Mouse (Mus musculus) mammary gland, adult 2 months (tissue): ENCODE results near the gene Hist1h2ba. TPM values are rescaled to one million over a fixed set of nuclear protein-coding genes. Genes with fewer than 3 reads are reported as not detected.

Experiments
- polyA plus RNA-seq: library from polyadenylated mRNA; depleted of rRNA; stranded (reverse); fragments of >200 nt; gene quantifications from 2 replicates; pipeline ENCODE4 v1.2.3, GENCODE M21; 2012; ENCODE audit warnings: low replicate concordance; rRNA removed

Hist1h2ba gene
- polyA plus RNA-seq, result not detected in 2 replicates

DNA sequence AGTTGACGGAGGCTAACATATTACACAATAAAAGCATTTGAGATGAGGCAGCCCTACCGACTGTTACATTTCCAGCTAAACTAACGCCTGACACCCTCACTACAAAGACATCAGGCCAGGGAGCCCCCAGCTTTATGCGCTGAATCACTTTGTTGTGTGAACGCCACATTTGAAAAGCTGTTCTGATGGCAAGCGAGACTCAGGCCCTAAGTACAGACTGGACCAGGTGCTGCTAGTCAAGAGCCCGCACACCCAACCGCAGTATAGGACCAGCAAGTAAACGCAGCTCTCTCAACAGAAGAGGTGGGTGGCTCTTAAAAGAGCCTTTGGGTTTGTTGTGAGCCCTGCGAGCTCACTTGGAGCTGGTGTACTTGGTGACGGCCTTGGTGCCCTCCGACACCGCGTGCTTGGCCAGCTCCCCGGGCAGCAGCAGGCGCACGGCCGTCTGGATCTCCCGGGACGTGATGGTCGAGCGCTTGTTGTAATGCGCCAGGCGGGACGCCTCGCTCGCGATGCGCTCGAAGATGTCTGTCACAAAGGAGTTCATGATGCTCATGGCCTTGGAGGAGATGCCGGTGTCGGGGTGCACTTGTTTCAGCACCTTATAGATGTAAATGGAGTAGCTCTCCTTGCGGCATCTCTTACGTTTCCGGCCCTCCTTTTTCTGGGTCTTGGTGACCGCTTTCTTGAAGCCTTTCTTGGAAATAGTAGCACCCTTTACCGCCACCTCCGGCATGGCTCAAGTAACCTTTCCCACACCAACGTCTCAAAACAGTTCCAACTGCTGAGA lies at the start of gene Hist1h2ba:
Gene Hist1h2ba, minus strand, starts transcription at position 736 of the 790 bp plus-strand sequence.

DNA sequence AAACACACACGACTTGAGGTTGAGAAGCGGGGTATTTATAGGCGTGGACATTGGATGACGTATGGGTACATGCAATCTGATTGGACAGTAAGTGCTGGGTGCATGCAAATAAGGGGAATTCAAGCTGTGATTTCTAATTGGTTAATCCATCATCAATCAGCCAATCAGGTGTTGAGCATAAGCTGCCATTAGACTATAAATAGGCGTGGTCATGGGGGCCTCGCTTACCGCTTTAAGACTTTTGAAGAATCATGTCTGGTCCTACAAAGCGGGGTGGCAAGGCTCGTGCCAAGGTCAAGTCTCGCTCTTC lies 210 bp upstream of the Hist1h2ba start, which contains the start of gene Hist1h2aa:
Gene Hist1h2aa, plus strand, starts transcription at position 252 of the 310 bp plus-strand sequence.

DNA sequence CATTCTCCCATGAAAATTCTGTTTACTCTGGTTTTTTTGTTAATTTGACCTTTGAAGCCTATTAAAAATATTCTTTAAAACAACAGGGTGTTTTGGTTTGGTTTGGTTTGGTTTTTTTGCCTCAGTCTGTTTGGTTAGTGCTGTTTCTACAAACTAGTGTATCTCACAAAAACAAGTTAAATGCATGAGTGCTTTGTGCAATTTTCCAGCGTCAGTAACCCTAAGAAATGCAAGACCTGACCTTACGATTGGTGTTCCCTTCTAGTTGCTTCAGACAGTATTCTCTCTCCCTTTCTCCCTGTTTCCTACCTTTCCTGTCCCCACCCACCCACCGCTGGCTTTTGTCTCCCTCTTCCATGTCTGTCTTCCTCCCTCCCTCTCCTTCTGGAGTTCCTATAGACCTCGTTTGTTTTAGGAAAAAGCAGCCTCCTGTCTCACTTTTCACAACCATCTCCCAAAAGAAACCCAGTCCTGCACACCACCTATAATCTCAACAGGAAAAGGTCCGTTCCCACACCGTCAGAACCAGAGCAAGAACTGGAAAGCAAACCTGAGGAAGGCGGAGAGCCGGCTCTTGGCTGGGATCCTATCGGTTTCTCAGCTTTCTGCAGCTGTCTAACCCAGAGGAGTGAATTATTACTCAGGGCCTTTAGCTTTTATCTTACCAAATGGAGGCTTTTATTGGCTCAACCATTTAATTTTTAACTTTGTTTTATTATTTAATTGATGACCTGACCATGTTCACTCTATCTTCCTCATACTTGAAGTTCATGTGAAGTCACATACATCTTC lies 19.4 kb downstream of the Hist1h2ba start, which contains the start of gene Slc17a4:
Gene Slc17a4, minus strand, starts transcription at position 634 of the 792 bp plus-strand sequence.

Other genes with a start within 250 kb of the Hist1h2ba start
- gene Hist1h2bc, start 250.0 kb downstream of the Hist1h2ba start, polyA plus RNA-seq, result 185 and 224 TPM in 2 replicates
- not detected in 2 replicates for gene Hist1h1t, start 238.3 kb downstream of the Hist1h2ba start, polyA plus RNA-seq
- gene Hist1h4c, start 235.7 kb downstream of the Hist1h2ba start, polyA plus RNA-seq, result 2.4 and 6.0 TPM in 2 replicates
- 28.3 and 37.4 TPM in 2 replicates for gene Hfe, start 223.3 kb downstream of the Hist1h2ba start, polyA plus RNA-seq
- 45.0 and 48.4 TPM in 2 replicates for gene Hist1h1c, start 195.3 kb downstream of the Hist1h2ba start, polyA plus RNA-seq
- gene Hist1h3c, start 188.6 kb downstream of the Hist1h2ba start, polyA plus RNA-seq, result 2.4 and 16.2 TPM in 2 replicates
- gene Hist1h2bb, start 187.4 kb downstream of the Hist1h2ba start, polyA plus RNA-seq, result 3.7 and 13.5 TPM in 2 replicates
- gene Hist1h2ab, start 183.0 kb downstream of the Hist1h2ba start, polyA plus RNA-seq, result 1.0 and 14.9 TPM in 2 replicates
- 4.0 and 16.0 TPM in 2 replicates for gene Hist1h3b, start 181.9 kb downstream of the Hist1h2ba start, polyA plus RNA-seq
- 1.3 and 6.8 TPM in 2 replicates for gene Hist1h4b, start 177.1 kb downstream of the Hist1h2ba start, polyA plus RNA-seq
- gene Hist1h4a, start 172.9 kb downstream of the Hist1h2ba start, polyA plus RNA-seq, result 1.6 and 6.5 TPM in 2 replicates
- 3.1 and 16.8 TPM in 2 replicates for gene Hist1h3a, start 171.8 kb downstream of the Hist1h2ba start, polyA plus RNA-seq
- 0.47 TPM in 1 of 2 replicates, not detected in the other for gene Hist1h1a, start 170.5 kb downstream of the Hist1h2ba start, polyA plus RNA-seq
- 0.10 TPM in 1 of 2 replicates, not detected in the other for gene Trim38, start 164.2 kb downstream of the Hist1h2ba start, polyA plus RNA-seq
- 0.25 TPM in 1 of 2 replicates, not detected in the other for gene Slc17a2, start 127.2 kb downstream of the Hist1h2ba start, polyA plus RNA-seq
- gene Slc17a3, start 94.7 kb downstream of the Hist1h2ba start, polyA plus RNA-seq, result 0.10 TPM in 1 of 2 replicates, not detected in the other
- gene Slc17a1, start 66.4 kb downstream of the Hist1h2ba start, polyA plus RNA-seq, result 0.22 and 0.48 TPM in 2 replicates
- 0.13 TPM in 1 of 2 replicates, not detected in the other for gene Slc17a4, start 19.1 kb downstream of the Hist1h2ba start, polyA plus RNA-seq
- gene Hist1h2aa, start 306 bp upstream of the Hist1h2ba start, polyA plus RNA-seq, result not detected in 2 replicates
- gene Scgn, start 57.1 kb upstream of the Hist1h2ba start, polyA plus RNA-seq, result not detected in 2 replicates